Mouse (Mus musculus) heart, postnatal 25 days (tissue): ENCODE measurements around the gene 1700109H08Rik. TPM values are rescaled to one million over a fixed set of nuclear protein-coding genes. Genes with fewer than 3 reads are reported as not detected.
A peak's percentile ranks its signal among the peaks of the same experiment; 100 is the strongest.
"Not testable (repeated sequence)": the region's sequence is repeated elsewhere in the genome, so short reads cannot be mapped to it uniquely, and the experiment has no call there.

ENCODE experiments used
- DNase-seq: peaks from one replicate; pipeline ENCODE4 v3.0.0; 2022; ENCODE audit warnings: low spot score
- intact Hi-C: fragments of 180-260 bp; cut with DNase I; formaldehyde crosslinking; loops from one replicate; pipeline ENCODE4 v1.15.1; 2025
- total RNA-seq, 2 experiments: library from RNA; stranded (reverse); gene quantifications; 2 replicates each; pipeline ENCODE4 v1.2.3; 2021

The 1700109H08Rik gene
- total RNA-seq = 1 to 10 TPM; 1.4 to 1.6 TPM

GRCm38 (mm10) chr5:3571266-3571665 is at the start of gene 1700109H08Rik:
1700109H08Rik (plus strand) TSS chr5:3571566.
- DNase-seq = no peak
- intact Hi-C loops = no loop called here

DNA sequence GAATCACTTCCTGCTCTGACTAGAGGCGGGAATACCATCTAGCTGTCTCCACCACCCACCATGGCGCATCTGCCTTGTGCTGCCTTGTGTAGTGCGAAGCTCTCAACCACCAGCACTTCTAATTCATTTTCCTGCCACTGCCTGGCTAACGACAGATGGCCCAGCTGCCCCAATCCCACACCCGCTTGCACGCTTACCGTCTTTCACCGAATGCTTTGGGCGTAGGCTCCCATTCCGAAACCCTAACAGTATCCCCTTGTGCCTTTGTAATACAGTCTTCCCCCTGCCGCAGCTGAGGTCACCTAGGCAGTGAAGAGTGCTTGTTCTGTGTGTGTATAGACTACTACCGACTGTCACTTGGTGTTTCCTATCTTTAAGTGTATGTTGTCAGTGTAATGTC is 49.6 kb upstream of the 1700109H08Rik start:
- intact Hi-C loops = no loop called here

GRCm38 (mm10) chr5:3522826-3523225 is 48.5 kb upstream of the 1700109H08Rik start:
- intact Hi-C loops = no loop called here
- DNase-seq = no peak

More for the DNA sequence above, 49.6 kb upstream of the 1700109H08Rik start:
- no peak for DNase-seq

- intact Hi-C loops = no loop called here
- no peak for DNase-seq
These were observed 44.2 kb upstream of the 1700109H08Rik start for GRCm38 (mm10) chr5:3527041-3527691.

DNA sequence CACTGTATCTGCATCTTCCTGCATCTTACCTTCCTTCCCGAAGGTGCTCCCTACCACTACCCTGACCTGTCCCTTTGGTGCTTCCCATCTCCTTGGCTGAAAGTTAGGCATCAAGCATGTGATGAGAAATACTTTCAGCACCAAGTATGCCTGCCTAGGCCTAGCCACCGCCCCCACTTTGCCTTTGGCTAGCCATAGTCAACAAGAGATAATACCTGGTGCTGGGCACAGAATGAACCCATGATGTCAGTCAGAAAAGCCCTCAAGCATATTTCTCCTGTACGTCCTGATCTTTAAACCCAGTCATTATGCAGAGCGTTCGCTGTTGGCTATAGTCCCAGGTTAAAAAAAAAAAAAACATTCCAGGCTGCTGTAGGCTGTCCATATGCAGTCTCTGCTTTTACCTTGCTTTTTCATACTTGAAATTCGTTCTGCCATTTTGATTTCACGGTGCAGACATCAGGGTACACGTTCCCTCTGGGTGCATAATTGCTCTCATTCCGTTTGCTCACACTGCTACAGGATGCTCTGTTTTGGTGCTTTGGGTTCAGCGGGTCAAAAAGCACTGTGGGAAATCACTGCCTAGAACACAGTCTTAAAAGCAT is 41.7 kb upstream of the 1700109H08Rik start:
- intact Hi-C loops = no loop called here
- DNase-seq = no peak

- DNase-seq = not testable (repeated sequence)
These were observed 39.3 kb upstream of the 1700109H08Rik start for GRCm38 (mm10) chr5:3532048-3532447.

GRCm38 (mm10) chr5:3536592-3537212 is 34.7 kb upstream of the 1700109H08Rik start:
- intact Hi-C loops = no loop called here
- DNase-seq = no peak

More at GRCm38 (mm10) chr5:3532048-3532447, 39.3 kb upstream of the 1700109H08Rik start:
- intact Hi-C loops = not testable (repeated sequence)

- intact Hi-C loops = no loop called here
These were observed 32.6 kb upstream of the 1700109H08Rik start for GRCm38 (mm10) chr5:3538505-3539472.

GRCm38 (mm10) chr5:3541871-3542270 is 29.5 kb upstream of the 1700109H08Rik start:
- intact Hi-C loops = loop anchor here (5.0 kb wide), 1 partner anchor 55 kb away; the partner anchor contains the start of genes Pex1 and Rbm48
- DNase-seq = no peak

More at GRCm38 (mm10) chr5:3538505-3539472, 32.6 kb upstream of the 1700109H08Rik start:
- no peak for DNase-seq

DNA sequence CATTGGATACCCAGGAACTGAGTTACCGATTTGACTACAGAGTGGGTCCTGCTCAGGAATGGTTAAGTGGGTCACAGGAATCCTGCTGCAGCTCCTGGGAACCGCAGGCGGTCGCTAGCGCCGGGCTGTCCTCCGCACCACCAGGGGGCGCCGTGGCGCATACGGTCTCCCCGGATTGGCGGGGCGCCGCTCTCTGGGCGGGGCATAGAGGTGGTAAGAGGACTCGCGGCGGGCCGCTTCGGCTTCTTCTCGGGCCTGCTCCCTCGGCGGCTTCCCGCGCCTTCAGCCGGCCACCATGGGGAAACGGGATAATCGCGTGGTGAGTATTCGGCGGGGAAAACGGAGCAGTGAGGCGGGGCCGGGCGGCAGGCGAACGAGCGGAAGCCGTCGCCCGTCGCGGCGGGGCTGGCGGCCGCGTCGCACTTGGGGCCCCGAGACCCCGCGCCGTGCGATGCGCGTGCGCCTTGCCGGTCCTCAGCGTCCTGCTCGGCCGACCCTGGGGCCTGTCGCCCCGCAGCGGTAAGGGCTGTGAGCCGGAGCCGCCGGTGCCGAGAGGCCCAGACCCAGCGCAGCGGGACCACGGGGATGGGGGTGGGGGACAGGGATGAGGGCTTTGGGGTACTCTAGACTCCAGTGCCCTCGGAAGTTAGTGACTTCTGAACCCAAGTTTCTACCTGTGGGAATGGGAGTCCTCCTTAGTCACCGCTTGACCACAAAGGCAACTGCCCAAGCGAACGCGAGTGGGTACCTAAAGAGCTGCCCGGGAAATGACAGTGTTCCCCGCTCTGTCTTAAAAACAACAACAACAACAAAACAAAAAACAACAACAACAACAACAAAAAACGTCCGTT is 27.5 kb upstream of the 1700109H08Rik start, which contains the start of gene Fam133b:
Gene Fam133b (plus strand): TSS at position 205 of the 851 bp plus-strand sequence.
- DNase-seq = peak; percentile 87
- intact Hi-C loops = loop anchor here (5.0 kb wide), 1 partner anchor 53 kb away; the partner anchor contains the start of genes Pex1 and Rbm48

DNA sequence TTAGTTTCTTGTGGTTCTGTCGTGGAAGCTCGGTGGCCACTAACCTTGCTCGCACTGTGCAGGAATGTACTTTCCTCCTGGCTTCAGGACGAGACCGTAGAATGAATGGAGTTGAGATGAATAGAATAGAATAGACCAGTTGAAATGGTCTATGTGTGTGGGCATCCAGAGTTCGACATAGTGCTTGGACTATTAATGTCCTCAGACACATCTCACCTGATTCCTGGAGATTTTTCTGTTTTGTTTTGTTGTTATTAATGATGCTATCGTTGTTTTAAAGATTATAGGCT is 26.9 kb upstream of the 1700109H08Rik start:
- DNase-seq = no peak
- intact Hi-C loops = loop anchor here (5.0 kb wide), 1 partner anchor 53 kb away; the partner anchor contains the start of genes Pex1 and Rbm48

DNA sequence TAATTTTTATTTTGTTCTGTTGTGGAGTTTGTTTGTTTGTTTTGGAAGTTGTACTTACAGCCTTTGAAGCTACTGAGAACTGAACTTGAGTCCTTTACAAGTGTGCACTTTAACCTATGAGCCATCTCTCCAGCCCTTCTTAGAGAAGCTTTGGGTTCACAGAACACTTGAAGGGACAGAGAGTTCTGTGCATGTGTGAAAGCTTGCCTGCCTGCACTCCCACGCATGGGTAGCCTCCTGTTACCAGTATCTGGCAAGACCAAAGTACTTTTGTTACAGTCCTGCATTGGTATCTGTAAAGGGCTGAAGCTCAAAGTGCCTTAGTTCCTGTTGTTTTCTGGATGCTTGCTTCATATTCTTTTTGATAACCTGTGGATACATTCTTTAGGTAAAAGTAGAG is 25.1 kb upstream of the 1700109H08Rik start:
- DNase-seq = no peak
- intact Hi-C loops = no loop called here

- DNase-seq = no peak
- intact Hi-C loops = no loop called here
These were observed 19.9 kb upstream of the 1700109H08Rik start for GRCm38 (mm10) chr5:3551481-3551880.

DNA sequence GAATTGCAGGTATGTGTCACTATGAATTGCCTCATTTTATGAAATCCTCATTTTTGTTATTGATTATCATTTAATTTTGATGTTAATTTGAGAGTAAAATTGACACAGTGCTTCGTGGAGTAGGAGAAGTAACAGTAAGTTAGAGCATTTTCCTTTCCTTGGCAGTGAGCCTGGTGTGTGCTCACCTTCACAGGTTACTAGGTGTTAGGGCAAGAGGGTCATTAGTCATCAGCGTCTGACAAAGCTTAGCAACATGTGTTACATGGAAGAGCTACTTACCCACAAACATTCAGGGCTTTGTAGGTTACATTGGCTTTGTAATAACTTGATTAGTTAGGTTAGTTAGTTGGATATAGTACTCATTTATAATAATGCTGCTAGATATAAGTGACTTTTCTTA is 17.2 kb upstream of the 1700109H08Rik start:
- intact Hi-C loops = no loop called here
- no peak for DNase-seq

DNA sequence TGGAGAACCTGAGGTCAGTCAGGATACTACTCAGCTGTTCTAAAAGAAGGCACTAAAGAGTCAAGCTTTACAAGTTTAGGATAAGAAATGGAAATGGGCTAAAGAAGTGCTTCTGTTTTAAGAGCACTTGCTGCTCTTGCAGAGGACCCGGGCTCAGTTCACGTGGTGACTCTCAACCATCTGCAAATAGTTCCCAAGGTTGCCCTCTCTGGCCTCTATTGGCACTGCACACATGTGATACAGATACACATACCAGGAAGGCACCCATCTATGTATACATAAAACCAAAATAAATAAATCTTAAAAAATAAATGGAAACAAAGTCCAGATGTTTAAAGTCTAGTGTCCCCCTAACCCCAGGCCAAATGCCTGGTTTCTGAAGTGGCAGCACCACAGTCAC is 3.5 kb downstream of the 1700109H08Rik start:
- intact Hi-C loops = no loop called here
- DNase-seq = no peak

GRCm38 (mm10) chr5:3577939-3578338 is 6.6 kb downstream of the 1700109H08Rik start:
- no peak for DNase-seq
- intact Hi-C loops = no loop called here

GRCm38 (mm10) chr5:3579066-3579465 is 7.7 kb downstream of the 1700109H08Rik start:
- DNase-seq = no peak
- intact Hi-C loops = no loop called here

DNA sequence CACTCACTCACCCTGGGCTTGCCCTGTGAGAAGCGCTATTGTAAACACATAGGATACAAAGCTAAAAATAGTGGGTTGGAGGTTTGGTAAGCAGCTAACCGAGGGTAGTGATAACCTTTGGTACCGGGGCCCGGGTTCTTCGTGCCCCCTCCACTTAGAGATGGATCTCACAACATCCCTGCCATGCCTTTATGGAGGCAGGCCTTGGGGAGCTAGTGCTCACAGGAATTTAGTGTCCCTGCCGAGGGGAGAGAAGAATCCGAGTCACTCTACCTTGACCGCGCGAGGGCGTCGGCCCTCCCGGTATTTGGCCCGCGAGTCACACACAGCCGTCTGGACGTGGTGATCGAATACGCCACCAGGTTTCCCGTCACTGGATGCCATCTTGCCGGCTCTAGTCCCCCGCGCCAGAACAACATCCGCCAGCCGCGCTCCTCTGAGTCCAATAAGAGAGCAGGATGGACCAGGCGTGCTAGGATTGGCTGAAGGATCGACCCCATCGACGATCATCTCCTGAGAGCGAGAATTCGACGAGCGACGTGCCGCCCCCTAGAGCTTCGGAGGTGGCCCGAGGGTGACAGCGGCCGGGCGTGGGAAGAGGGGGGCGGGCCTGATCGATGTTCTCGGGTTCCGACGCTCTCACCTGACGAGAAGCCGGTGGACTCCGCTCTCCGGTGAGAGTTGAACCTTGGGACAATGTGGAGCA is 24.5 kb downstream of the 1700109H08Rik start, which contains the start of gene Pex1:
Gene Pex1 (plus strand): TSS at position 374 of the 706 bp plus-strand sequence.
- peak; percentile 90 for DNase-seq
- intact Hi-C loops = loop anchor here (5.0 kb wide), 1 partner anchor 54 kb away; the partner anchor contains the start of gene Fam133b
